Mouse (Mus musculus) olfactory bulb, adult 2 months (tissue): ENCODE data around the gene Vmn1r199.

Source experiments
- CTCF ChIP-seq: fragments of 200-500 bp; IDR thresholded peaks from 2 replicates; pipeline ENCODE4 v1.5.1; 2012; ENCODE audit warnings: low read depth, mild to moderate bottlenecking, low read length, moderate library complexity; ENCODE audit not compliant: insufficient read depth
- POLR2A ChIP-seq: fragments of 200-500 bp; IDR thresholded peaks from 2 replicates; pipeline ENCODE4 v1.6.1; 2012; ENCODE audit warnings: mild to moderate bottlenecking, low read depth, low read length, moderate library complexity; ENCODE audit not compliant: insufficient read depth

DNA sequence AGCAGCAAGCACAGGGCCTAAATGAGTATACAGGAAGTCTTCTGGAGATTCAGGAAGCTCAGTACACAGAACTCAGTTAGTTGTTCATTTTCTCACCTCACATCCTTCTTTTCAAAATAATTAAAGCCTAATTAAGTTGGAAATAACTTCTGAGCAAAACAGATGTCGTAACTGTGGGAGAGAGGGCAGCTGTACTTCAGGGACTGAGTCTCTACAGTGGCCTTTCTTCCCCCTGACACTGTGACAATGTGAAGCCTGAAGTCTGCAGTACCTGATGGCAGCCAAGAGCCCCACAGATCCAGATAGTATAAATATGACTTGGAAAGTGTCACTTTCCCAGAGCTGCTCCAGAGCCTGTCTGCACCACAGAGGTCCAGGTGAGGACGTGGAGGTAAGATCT lies at the start of gene Vmn1r199:
- no peak for TF ChIP-seq POLR2A
- TF ChIP-seq CTCF, result no peak
